Mouse (Mus musculus): ENCODE results near the gene Ndufb4.

The Ndufb4 gene

DNA sequence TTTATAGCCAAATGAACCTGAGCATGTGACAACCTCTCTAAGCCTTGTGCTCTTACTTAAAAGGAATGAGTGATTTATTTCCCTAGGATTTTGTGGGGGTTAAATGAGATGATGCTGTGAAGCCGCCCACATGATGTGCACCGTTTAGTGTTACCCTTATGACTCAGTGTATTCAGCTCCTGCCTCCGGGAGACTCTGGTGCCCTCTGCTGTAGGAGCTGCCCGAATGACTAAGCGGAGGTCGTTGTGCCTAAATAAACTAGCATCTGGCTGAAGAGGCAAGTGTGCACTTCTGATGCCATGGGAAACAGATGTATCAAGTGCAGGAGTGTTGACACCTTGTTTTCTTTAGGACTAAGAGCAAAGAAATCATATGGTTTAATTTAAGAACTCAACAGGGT, 18.1 kb downstream of the Ndufb4 start:
- DNase-seq (ENCODE audit: extremely low spot score): no peak

DNA sequence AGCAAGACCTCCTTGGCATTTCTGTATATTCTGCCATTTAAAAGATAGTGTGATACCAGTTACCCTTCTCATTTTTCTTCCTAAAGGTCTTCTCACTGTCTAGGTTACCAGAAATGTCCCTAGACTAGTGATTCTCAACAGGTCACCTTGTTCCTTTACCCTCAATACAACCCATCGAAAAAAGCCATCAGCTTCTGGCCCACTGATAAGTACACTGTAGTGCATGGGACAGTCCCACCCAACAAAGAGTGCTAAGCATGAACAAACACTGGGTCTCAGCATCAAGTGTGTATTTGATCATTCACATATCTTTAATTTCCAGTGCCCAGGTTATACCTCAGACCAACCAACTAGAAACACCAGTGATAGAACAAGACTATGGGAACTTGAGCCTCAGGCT, 19.2 kb downstream of the Ndufb4 start:
- no peak for DNase-seq (ENCODE audit: extremely low spot score)

DNA sequence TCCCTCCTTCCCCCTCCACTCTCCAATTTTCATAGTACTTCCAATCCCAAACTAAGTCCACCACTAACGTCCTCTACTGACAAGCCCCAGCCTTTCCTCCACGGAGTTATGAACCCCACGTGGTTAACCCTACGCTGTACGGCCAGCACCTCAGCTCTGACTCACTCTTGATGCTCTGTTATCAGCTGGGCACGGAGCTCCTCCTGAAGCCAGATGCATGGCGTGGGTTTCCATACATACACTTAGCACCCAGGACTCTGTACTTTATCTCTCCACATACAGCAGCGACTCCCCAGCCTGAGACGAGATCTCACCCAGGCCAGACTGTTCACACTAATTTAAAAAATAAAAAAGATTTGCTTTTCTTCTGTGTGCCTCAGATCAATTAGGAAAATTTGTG, 19.7 kb downstream of the Ndufb4 start:
- DNase-seq (ENCODE audit: extremely low spot score): no peak

DNA sequence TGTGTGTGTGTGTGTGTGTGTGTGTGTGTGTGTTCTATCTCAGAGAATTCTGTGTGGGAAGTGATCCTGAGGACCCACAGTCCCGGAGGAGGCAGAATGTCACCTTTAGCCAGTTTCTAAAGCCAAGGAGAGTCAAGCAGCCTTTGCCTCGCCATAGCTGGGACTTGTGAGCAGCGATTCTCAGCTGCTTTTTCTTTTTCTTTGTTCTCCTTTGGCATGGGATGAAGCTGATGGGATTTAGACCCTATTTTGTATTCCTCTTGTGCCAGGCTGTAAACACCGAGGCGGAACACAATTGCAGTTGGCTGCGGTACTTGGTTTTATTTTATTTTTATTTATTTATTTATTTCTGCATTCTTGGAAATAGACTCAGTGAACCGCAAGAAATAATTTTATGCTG, 25.2 kb downstream of the Ndufb4 start:
- DNase-seq (ENCODE audit: extremely low spot score): no peak

DNA sequence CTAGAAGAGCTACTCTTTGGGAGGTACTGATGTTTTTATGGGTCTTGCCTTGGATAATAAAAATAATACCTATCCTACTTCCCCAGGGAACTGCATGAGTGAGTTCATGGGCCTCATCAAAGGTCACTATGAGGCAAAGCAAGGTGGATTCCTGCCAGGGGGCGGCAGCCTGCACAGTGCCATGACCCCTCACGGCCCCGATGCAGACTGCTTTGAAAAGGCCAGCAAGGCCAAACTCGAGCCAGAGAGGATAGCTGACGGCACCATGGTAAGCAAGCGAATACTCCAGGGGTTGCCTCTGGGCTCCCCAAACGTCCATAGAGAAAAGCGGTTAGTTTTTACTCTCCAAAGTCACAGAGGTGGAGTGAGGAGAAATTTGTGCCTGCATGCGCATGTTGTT, 25.9 kb downstream of the Ndufb4 start:
- no peak for DNase-seq (ENCODE audit: extremely low spot score)

DNA sequence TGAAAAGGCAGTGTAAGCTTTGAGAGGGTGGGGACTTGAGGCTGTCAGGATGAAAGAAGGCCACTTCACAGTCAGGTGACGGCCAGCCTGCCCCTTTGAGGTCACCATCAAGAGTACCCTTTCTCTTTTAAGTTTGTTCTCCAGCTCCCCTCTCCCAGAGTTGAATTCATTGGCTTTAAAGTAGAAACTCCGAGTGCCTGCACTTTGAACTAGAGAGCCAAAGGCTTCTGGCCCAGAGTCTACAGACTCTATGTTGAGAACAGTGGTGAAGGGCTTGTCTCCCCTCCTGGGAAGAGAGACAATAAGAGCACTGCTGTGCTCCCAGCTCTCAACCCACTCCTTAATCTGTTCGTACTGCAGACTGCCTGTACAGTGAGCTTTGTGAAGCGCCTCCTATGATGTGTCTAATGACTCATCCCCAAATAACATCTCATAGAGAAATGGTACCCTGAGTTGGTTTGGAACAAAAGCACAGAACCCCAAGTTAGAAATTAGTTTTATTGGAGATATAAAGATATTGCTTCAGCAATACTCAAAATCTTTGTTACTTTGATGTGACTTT, 27.8 kb downstream of the Ndufb4 start:
- DNase-seq (ENCODE audit: extremely low spot score): no peak

DNA sequence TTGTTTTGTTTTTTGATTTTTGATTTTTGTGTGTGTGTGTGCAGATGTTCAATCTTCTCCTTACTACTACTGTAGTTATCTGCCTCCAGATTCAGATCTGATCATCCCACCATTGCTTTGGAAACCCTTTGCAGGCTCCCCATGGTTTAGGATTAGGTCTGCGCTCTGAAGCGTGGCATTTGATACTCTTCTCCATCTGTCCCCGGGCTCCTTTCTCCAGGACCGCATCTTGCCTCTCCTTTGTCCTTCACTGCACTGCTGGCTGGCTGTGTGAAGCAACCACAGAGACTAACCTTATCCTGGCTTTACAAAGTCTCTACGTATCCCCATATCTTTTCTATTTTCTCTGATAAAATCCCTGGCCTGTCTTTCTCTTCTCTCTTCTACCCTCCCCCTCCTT, 31.3 kb downstream of the Ndufb4 start:
- DNase-seq (ENCODE audit: extremely low spot score): no peak

DNA sequence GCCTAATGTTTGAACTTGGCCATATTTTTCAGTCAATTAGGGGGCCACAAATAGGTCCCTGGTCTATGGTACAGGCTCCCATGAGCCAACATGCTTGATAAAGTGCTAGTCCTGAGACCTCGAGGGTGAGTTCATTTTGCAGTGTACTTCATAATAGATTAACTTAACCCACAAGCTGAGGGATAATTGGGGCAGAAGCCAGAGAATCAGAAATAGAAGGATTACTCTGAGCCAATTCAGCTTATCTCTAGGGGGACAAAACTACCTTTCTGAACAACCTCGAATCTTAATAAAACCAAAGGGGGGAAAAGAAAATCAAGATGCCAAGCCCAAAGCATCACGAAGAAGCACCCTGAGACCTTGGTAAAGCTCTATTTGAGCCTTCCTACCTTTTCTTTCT, 31.9 kb downstream of the Ndufb4 start:
- DNase-seq (ENCODE audit: extremely low spot score): no peak

DNA sequence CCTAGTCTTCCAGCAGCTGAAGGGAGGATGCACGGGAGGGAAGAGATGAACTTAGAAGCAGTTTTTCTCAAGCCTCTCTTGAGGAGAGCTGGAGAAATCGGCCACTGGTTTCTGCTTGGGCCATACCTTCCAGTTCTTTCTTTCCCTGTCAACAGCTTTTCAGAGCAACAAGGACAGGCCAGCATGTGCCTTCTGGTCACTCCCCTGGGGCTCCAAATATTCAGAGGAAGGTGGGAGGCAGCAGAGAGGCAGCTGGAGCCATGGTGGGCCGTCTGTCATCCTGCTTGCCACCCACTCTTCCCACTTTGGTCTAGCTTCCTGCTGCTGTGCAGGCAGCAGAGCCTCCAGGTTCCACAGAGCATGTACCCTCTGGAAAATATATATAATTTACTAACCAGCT, 36.6 kb downstream of the Ndufb4 start:
- DNase-seq (ENCODE audit: extremely low spot score): no peak

DNA sequence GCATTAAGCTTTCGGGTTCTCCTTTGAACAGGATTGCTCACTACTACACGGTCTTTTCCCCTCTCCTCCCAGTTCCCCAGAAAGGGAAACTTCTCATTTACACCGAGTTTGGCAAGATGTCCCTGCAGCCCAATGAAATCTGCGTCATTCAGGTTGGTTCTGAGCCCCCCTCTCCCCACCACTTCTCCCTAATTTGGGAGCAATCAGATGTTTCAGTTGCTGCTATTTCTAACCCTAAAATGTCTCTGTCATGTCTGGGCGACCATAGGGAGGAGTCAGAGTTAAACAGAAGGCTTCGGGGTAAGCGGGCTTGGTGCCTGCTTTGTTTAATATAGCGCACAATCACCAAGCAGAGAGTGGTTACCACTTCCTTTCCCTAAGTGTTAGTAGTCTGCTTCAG, 38.1 kb downstream of the Ndufb4 start:
- no peak for DNase-seq (ENCODE audit: extremely low spot score)

DNA sequence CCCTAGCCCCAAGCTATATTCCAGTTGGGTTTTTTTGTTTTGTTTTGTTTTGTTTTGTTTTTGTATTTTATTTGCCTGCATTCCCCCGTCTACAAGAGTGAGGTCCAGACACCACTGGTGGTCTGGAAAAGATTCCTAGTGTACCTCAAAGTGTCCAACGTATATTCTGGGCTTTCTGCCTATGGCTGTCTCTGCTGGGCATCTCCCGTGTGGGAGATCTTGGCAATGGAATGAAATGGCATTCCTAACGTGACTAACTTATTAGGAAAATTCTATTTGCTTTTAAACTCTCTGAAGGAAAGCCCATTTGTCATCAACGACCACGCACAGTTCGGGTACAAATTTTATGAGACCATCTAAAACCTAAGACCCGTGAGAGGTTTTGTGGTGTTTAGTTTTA, 38.8 kb downstream of the Ndufb4 start:
- no peak for DNase-seq (ENCODE audit: extremely low spot score)

DNA sequence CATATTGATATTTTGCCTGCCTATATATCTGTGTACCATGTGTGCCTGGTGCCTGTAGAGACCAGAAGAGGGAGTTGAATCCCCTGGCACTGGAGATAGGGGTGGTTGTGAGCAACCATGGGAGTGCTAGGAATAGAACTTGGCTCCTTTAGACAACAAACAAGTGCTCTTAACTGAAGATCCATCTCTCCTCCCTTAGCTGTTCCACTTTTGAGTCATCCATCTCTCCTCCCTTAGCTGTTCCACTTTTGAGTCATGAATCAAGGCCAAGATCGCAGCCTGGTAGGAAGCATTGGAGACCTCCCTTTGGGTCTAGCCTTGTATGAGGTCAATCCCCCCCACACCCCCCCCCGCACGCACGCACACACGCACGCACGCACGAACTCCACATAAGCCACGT, 39.7 kb downstream of the Ndufb4 start:
- no peak for DNase-seq (ENCODE audit: extremely low spot score)

DNA sequence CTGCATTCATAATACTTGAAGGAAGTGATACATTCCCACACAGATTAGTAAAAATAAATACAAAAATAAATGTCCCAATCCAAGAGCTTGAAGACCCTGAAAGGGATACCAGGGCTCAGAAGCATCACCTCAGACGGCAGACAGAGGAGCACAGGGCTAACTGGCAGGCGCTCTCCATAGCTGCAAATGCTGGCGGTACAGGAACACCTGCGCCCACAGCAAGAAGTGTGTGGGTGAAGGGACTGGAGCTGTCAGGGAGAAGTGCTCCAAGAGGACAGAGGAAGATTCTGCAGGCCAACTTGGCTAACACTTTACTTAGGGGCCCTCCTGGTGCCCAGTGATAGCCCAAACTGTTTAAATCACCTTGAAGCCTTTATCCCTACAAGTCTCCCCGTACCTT, 42.2 kb downstream of the Ndufb4 start:
- no peak for DNase-seq (ENCODE audit: extremely low spot score)

DNA sequence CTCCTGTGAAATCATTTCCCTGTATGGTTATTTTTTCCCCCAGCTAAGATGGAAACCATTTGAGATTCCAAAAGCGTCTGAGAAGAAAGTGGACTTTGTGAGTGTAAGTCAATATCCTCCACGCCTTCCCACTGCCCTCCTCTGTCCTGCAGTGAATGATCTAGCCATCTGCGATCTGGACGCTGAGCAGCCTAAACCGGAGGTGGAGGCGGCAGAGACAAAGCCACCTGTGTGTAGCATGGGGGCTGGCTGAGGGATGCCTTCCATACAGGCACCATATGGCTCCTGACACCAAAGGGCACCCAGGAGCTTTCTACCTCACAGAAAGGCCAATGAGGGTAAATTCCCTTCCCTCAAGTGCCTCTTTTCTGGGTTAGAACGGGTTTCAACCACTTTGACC, 43.2 kb downstream of the Ndufb4 start:
- no peak for DNase-seq (ENCODE audit: extremely low spot score)

DNA sequence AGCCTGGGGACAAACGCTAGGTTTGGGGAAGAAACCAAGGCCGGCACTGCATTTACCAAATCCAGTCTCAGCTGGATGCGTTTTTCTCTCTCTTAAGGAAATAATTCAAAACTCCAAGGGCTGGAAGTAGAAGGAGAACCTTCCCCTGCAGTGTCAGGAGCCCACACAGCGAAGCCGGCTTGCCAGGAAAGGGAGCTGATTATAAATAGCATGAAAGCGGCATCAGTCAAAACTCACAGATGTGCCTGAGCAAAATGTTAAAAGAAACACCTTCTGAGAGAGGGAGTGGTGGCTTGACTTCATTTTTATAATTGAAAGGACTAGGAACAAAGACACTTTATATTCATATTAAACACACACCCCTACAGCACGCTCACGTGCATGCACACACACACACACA, 43.9 kb downstream of the Ndufb4 start:
- no peak for DNase-seq (ENCODE audit: extremely low spot score)

DNA sequence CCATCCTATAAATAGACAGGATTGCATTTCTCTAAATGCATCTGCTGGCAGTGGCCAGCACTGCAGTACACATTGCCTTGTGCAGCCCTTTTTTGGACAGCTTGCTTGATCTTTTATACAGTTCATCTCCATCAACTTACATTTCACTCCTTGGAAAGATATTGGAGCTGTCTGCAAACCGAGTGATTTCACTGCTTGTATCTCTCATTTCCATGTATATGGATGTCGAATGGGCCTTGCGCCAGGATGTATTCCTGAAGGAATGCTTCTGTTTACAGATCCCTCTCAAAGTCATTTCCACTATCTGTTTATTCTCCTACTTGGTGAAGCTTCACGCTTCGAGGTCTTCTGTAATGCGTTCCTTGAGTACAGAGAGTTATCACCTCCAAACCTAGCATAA, 50.0 kb downstream of the Ndufb4 start:
- DNase-seq (ENCODE audit: extremely low spot score): no peak

DNA sequence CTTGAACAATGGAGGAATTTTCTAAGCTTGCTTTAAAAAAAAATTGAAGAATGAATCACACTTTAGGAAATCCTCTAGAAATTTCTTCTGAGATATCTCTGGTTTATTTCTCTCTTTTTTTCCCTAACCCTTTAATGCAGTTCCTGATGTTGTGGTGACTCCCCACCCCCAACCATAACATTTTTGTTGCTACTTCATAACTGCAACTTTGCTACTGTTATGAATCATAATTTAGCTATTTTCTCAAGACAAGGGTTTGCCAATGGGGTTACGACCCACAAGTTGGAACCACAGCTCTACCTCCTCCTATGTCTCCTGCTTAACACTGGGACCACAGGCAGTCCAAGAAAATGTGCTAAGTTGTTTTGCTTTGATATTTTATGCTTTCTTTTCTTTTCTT, 50.8 kb downstream of the Ndufb4 start:
- DNase-seq (ENCODE audit: extremely low spot score): no peak

DNA sequence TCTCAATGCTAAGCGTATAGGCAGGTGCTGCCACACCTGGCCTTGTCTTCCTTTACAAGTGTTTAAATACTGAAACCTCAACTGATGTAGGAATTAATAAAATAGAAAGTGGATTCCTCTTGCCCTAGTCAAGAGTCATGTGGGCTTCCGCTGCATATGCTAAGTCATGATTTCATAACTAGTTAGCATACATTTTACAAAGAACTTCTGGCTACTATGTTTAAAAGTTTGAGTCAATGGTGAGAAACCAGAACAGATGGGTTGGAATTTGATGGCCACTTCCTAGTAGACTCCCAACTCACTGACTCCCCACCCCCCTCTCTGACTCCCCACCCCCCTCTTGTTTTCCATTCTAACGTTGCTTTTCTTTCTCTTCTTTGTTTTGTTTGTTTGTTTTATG, 54.9 kb downstream of the Ndufb4 start:
- no peak for DNase-seq (ENCODE audit: extremely low spot score)

DNA sequence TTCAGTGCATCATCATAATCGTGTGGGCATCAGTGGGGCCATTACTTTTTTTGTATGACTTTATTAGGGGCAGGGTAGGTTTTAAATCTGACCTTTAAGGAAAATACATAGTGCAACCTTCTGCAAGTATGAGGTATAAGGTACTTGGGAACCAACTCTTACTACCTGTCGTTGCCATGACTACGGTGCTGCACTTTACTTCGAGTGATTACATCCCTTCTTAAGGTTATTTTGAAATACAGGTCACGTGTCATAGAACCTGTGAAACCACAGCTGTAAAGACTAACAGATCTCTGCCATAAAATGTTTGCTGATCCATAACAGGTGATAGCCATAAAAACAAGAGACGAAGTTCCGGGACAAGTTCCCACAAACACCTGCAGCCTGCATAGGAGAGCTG, 55.8 kb downstream of the Ndufb4 start:
- no peak for DNase-seq (ENCODE audit: extremely low spot score)

DNA sequence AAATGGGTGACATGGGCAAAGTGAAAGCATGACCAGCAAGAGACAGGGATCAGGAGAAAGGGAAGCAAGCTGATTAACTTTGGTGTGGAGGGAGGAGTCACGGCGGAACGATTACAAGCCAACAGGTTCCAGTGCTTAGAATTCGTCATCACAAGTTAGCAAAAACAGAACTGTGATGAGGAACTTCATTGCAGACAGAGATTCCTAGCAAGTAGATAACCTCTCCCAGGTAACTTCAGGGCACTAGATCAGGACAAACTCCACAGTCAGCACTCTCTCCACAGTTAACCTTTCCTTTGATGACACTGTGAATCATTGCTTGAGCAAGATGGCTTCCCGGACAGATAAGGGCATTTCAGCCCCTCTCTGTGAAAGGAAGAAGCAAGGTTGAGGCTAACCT, 56.8 kb downstream of the Ndufb4 start:
- no peak for DNase-seq (ENCODE audit: extremely low spot score)
